Mouse (Mus musculus) B cell, adult 2 months (primary cell): ENCODE results near the gene Ikzf1.

Experiments
- DNase-seq, 2 experiments: peaks; one replicate each; pipeline ENCODE4 v3.0.0; 2022

The Ikzf1 gene

GRCm38 (mm10) chr11:11766736-11767135 lies 81.9 kb downstream of the Ikzf1 start:
- no peak for DNase-seq

DNA sequence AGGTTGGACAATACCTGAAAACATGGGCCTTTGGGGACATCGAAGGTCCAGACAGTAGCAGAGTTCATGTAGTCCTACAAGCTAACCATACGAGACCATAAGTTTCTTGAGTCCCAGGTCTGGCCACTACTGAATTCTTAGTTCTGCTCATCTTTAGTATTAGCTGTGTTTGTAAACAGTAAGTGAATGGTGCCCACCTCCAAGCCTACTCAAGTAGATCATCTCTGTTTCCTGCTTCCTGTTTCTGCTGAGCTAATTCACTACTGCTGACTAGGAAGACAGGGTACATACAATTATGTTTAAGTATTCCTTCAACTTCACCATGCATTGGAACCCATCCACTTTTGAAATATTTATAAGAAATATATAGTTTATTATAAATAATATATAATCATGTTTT lies 83.3 kb downstream of the Ikzf1 start:
- DNase-seq, result peak; percentile 37 to 48

GRCm38 (mm10) chr11:11769281-11769680 lies 84.5 kb downstream of the Ikzf1 start:
- no peak for DNase-seq

- no peak for DNase-seq
These were observed 85.9 kb downstream of the Ikzf1 start for GRCm38 (mm10) chr11:11770691-11771090.

GRCm38 (mm10) chr11:11772196-11772595 lies 87.4 kb downstream of the Ikzf1 start:
- no peak for DNase-seq

DNA sequence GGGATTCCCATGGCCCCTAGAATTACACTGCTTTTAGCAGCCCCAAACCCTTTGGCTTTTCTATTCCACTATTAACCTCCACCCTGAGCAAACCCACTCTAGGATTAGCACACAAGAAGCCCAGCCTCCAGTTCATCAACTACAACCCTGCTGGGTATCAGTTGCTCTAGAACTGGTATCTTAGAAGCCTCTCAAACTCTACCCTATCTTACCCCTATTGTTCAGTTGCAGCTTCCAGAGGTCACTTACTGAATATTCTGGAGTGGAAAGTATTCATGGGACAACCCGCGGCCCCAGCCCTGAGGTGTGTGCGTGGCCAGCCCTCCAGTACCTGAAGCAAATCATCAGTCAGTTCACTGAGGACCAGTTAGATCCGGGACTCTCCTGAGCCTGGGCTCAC lies 89.6 kb downstream of the Ikzf1 start:
- no peak for DNase-seq

GRCm38 (mm10) chr11:11774893-11775292 lies 90.1 kb downstream of the Ikzf1 start:
- no peak for DNase-seq

DNA sequence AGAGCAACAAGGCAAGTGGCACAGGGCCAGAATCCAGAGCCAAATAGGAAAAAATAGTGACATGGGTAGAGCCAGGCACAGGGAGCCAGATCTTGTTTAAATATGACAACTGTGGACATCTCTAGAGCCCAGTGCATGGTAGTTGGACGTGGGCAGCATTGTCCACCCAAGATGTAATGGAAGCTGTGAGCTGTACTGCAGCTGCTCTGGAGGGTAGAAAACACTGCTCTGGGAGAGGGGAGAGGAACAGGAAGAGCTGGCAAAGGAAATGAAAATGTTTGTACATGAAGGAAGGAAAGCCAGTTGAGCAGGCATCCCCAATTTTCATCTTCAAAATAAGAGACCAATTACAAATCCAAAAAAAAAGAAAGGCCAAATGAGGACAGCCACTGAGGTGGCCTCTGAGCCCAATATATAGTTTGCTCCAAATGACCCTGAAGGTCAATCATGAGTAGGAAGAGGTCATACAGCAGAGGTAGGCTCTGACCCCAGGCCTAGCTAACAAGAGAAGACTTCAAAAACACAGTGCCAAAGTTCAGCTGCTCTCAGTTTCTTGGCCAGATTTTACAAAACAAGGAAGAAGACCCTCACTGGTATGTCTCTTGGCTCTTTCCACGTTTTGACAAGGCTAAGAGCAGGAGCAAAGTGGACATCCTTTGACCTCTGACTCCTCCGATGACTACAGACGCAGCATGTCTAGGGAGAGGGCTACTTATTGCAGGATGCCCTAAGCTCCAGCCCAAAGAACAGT lies 91.4 kb downstream of the Ikzf1 start:
- no peak for DNase-seq

DNA sequence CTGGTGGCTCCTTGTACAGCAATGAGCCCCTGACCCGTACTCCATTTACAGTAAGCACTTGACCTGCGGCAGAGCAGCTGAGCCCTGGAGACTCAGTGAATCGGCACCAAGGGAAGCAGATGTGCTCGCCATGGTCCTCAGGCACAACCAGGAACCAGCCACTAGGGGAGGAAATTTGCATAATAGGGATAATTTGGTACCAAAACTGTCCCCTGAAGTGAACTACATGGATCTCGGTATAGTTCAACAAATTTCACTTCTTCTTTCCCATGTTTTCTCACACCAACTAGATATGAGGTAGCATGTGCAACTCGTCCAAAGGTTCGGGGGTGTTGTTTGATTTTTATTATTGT lies 92.0 kb downstream of the Ikzf1 start:
- DNase-seq, result peak; percentile 65 to 74

DNA sequence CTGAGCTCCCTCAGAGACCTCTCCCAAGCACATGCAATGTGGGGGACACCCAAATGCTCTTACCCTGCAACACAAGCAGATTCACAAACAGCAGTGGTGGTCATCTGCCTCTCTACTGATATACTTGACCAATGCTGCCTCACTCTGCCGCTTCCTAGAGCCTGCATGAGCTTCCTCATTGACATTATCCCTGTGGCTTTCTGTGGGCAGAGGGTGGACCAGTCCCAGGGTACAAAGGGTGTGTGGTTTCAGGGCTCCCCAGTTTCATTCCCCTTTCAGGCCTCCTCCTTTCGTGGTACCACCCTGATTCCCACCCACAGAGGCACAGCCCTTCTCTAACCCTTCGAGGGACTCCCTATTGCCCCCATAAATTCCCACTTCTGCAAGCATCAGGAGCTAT lies 92.4 kb downstream of the Ikzf1 start:
- DNase-seq, result no peak

DNA sequence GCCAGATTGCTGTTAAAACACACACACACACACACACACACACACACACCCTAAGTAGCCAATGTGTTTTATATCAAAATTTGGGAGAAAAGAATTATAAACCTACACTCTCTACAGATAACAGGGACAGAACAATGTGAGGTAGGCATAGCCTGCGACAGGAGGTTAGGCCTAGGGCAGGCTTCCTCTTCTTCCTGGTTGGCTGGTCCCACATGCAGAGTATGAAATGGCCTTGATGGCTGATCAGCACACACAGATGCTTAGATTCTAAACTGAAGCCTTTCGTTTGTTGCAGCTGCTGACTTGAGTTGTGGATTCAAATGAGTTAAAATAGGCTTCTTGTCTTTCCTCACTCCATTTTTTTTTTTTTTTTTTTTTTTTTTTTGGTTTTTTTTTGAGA lies 93.0 kb downstream of the Ikzf1 start:
- DNase-seq, result peak; percentile 51 to 56

- DNase-seq, result no peak
These were observed 93.5 kb downstream of the Ikzf1 start for GRCm38 (mm10) chr11:11778345-11778744.

DNA sequence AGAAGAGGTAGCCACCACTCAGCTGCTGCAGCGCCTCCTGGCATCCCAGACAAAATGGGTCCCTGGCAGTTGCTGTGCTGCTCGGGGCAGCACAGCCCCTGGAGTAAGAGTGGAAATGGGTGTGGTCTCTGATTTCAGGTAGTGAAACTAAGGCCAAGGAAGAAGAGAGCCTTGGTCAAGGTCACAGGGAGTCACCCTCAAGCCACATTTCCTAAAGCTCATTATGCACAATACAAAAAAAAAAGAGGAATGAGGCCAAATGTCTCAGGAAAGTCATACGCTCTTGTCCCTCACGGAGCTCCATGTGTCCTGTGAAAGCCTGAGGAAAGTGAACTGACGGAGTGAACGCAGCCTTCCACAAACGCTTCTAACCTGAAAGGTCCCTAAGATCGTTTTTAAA lies 96.9 kb downstream of the Ikzf1 start:
- peak; percentile 27 to 33 for DNase-seq

DNA sequence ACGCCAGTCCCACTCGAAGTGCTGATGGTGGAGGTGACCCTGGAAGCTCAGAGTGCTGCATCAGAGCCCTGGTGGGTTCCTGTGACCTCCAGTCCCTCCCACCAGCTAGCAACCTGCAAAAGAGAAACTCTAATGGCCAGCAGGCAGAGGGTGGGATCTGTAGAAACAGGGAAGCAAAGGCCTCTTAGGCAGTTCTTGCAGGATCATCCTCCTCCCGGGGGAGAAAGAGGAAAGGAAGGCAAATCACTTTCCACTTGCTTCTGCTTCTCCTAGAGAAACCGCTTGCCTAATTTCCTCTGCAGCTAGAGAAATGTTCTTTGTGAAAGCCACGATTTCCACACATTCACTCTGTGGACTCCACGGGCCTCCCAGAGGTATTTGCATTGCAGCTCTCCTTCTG lies 100.7 kb downstream of the Ikzf1 start:
- DNase-seq, result no peak

DNA sequence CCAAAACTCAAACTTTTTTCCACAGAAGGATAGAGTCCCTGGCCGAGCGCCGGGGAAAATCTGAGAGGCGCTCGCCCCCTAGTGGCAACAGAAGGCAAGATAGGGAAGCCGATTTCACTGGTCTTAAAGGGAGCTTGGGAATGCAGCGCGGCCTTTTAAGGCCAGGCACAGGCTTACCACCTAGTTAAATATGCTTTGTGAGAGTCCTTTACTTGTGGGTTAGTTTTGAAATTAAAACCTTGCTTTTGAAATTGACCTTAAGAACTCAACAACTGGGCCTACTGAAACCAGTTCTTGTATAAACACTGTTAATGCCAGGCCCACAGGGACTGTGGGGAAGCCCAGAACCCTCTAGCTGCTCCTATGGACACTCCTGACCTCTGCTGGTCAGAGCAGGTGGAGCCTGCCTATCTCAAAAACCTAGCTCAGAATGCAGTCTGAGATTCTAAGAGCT lies 103.7 kb downstream of the Ikzf1 start:
- peak; percentile 83 for DNase-seq

DNA sequence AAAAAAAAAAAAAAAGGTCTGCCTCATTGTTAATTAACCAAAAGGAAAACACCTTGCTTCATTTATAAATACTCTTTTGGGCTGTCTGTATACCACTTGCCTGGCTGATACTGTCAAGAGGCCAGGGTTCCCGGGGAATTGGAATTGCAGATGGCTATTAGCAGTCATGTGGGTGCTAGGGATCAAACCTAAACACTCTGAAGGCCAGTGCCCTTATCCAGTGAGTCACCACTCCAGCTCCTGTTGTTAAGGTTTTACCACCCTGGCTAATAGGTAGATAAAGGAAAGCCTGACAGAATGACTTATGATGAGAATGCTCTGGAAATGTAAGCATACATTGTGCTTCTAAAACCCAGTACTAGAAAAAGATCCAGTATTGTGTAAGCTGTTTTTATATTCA lies 109.8 kb downstream of the Ikzf1 start:
- no peak for DNase-seq

DNA sequence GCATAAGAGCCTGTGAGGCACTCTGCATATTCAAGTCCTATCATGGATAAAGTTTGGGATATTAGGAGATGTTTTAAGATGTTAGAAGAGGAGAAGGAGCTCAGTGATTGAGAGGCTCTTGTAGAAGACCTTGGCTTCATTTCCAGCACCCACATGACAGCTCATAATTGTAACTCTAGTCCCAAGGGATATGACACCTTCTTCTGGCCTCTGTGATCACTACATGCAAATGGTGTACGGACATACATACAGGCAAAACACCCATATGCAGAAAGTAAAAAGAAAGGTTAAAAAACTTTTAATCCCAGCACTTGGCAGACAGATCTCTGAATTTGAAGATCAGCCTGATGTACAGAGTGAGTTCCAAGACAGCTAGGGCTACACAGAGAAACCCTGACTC lies 113.9 kb downstream of the Ikzf1 start:
- DNase-seq, result no peak

DNA sequence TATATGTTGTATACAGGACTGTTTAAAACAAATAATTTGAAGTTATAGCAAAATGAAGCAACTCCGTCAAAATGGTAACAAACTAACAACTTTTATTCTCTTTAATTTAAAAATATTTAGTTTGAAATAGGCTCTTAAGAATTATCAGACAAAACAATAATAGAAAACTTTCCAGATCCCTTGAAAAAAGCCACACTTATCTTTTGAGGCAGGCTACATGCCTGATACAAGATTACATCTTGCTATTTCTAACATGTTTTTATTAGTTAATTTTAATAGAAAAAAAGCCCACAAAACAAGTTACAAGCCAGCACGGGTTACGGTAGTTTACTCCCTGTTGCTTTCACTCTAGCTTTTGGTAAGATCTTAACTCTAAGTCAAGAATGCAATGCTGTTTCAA lies 115.5 kb downstream of the Ikzf1 start:
- DNase-seq, result no peak

DNA sequence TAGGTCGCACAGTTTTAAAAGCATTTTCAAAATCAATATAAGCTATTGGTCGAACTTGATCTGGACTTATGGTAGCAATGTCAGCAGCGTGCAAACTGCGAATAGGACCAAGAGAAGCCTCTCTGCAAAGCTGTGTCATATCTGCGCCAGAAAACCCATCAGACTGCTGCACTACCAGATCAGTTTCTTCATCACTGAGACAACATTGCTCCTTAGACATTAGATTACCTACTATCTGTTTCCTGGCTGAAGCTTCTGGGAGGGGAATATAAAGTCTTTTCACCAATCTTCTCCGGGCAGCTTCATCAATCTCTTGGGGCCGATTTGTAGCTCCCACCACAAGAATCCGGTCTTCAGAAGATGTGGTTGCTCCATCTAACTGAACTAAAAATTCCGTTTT lies 116.3 kb downstream of the Ikzf1 start:
- DNase-seq, result no peak

DNA sequence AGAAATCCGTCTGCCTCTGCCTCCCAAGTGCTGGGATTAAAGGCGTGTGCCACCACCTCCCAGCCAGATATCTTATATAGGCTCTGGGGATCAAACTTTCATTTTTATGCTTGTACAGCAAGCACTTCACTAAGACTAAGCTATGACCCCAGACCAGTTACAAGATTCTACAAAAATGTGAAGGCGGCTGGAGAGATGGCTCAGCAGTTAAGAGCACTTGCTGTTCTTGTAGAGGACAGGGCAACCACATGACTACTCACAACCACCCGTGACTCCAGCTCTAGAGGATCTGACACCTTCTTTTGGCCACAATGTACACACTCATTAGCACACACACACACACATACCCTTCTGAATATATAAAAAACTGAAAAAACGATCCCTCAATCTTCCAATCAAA lies 119.6 kb downstream of the Ikzf1 start:
- no peak for DNase-seq

DNA sequence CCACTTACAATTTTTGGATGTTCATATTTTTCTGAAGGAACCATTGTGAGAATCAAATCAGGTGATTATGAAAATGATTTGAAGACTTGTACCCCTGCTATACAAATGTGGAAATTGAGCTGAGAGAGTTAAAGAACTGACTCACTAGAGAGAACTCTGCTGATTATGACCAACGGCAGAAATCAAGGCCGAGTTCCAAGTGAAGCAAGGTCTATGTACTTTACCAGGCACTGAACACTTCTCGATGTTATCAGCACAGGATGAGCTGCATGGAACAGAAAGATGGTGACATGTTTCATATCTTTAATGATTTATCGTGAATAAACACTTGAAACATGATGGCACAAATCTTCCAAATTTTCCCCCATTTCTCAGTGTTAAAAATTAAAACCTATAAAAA lies 121.1 kb downstream of the Ikzf1 start:
- DNase-seq, result no peak

DNA sequence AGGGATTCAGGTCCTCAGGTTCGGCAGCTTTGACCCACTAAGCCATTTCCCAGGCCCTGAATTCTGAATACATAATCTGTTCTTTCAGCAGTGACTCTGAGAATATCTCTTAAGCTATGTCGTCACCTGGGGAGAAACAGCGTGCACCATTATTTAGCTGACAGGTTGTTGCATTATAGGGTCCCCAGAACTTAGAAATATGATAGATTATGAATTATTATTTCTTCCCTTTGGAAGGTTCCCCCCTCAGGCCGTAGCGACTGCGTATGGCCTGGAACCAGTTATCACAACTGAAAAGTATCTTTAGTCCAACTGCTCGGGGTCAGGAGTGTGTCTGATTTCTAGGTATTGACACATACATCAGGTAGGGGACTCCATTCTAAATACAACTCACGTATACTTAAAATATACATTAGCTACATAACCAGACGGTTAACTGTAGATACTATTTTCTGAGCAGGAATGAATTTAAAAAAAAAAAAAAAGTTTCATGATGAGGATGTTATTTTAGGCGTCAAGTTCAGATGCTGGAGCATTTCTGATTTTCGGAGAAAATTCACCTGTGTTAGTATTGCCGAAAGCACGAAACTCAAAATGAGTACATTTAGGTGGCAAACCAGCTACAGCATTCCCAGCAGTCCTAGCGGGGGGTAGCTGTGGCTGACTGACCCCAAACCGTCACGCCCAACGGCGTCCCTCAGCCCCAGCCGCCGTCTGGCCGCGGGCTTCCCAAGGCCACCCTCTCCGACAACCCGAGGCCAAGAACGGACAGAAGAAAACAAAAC lies 123.4 kb downstream of the Ikzf1 start:
- no peak for DNase-seq

GRCm38 (mm10) chr11:11808820-11809403 lies 124.1 kb downstream of the Ikzf1 start, which contains the start of gene Fignl1:
TSS of gene Fignl1 (minus strand) at chr11:11808962.
- peak; percentile 96 to 98 for DNase-seq
